Mouse (Mus musculus) liver, embryonic 14.5 days (tissue): ENCODE results near the gene Dnah10. TPM values are rescaled to one million over a fixed set of nuclear protein-coding genes. Genes with fewer than 3 reads are reported as not detected.

Experiments
- ATAC-seq: fragments of 200-750 bp; cut with Nextera tagmentation; 2 replicates; pipeline ENCODE4 v1.8.0; 2017; ENCODE audit warnings: moderate number of reproducible peaks, mild to moderate bottlenecking, moderate library complexity; ENCODE audit not compliant: insufficient read depth
- DNase-seq, 3 experiments: peaks; one replicate each; pipeline ENCODE4 v3.0.0-alpha.2; 2012 to 2013; ENCODE audit warnings: low read depth in 3 of 3, low spot score in 3 of 3
- H3K27ac ChIP-seq: fragments of 300-500 bp; sonication (generic); 2 replicates; pipeline ENCODE4 v1.5.1; 2014; ENCODE audit warnings: moderate library complexity, mild to moderate bottlenecking, control low read depth, inconsistent platforms
- H3K27me3 ChIP-seq: fragments of 300-500 bp; sonication (generic); 2 replicates; pipeline ENCODE4 v1.6.1; 2014; ENCODE audit warnings: mild to moderate bottlenecking, low read length, moderate library complexity; ENCODE audit not compliant: control insufficient read depth, insufficient read depth
- H3K36me3 ChIP-seq: fragments of 300-500 bp; sonication (generic); replicated peaks from 2 replicates; pipeline ENCODE4 v1.6.1; 2014; ENCODE audit warnings: low read depth; ENCODE audit not compliant: control insufficient read depth, insufficient read depth
- H3K4me1 ChIP-seq, 2 experiments: fragments of 200-500 bp in 1 of 2; fragments of 300-500 bp in 1 of 2; sonication (generic) in 1 of 2; replicated peaks; 2 replicates each; pipeline ENCODE4 v1.6.1; 2012 to 2014; ENCODE audit warnings: antibody characterized with exemption in 1 of 2, inconsistent platforms in 1 of 2, low read length in 1 of 2; ENCODE audit not compliant: control insufficient read depth in 2 of 2, insufficient read depth in 2 of 2
- H3K4me2 ChIP-seq: fragments of 300-500 bp; sonication (generic); 2 replicates; pipeline ENCODE4 v1.6.1; 2014; ENCODE audit warnings: low read depth, mild to moderate bottlenecking, control low read depth, moderate library complexity
- H3K4me3 ChIP-seq, 2 experiments: fragments of 200-500 bp in 1 of 2; fragments of 300-500 bp in 1 of 2; sonication (generic) in 1 of 2; 2 replicates each; pipeline ENCODE4 v1.5.1; 2012 to 2014; ENCODE audit warnings: low read depth in 2 of 2, low read length in 2 of 2, mild to moderate bottlenecking in 2 of 2, control low read depth in 1 of 2, inconsistent platforms in 1 of 2, moderate library complexity in 1 of 2; ENCODE audit not compliant: insufficient read depth in 1 of 2
- H3K9ac ChIP-seq: fragments of 300-500 bp; sonication (generic); replicated peaks from 2 replicates; pipeline ENCODE4 v1.6.1; 2014; ENCODE audit warnings: mild to moderate bottlenecking, control low read depth, moderate library complexity
- H3K9me3 ChIP-seq: fragments of 300-500 bp; sonication (generic); 2 replicates; pipeline ENCODE4 v1.6.1; 2016; ENCODE audit warnings: low read length, mixed read lengths; ENCODE audit not compliant: control insufficient read depth
- CTCF ChIP-seq: IDR thresholded peaks from 2 replicates; pipeline ENCODE4 v1.5.1; 2016; ENCODE audit warnings: antibody characterized with exemption, low read depth, control low read depth
- EP300 ChIP-seq: IDR thresholded peaks from 2 replicates; pipeline ENCODE4 v1.6.1; 2016; ENCODE audit warnings: antibody characterized with exemption, low read depth
- WGBS: fragments of 180-500 bp; shearing (Covaris S2); extraction: QIAGEN DNeasy Blood & Tissue Kit; methylation state at CpG from one replicate; pipeline ENCODE4 v1.1.7; 2014; ENCODE audit not compliant: insufficient replicate concordance; 5-methylcytosine and 5-hydroxymethylcytosine counted together
- polyA plus RNA-seq, 2 experiments: library from polyadenylated mRNA; depleted of rRNA in 1 of 2; stranded (reverse) in 1 of 2; unstranded in 1 of 2; fragments of >200 nt; fragmentation: Nextera tagmentation in 1 of 2; extraction: Ambion mirVana in 1 of 2; gene quantifications; 2 replicates each; pipeline versions ENCODE4 v1.2.1 to v1.2.3; 2012 to 2014

Dnah10 gene
- polyA plus RNA-seq, 2 experiments, result 0.02 TPM; not detected in 1

DNA sequence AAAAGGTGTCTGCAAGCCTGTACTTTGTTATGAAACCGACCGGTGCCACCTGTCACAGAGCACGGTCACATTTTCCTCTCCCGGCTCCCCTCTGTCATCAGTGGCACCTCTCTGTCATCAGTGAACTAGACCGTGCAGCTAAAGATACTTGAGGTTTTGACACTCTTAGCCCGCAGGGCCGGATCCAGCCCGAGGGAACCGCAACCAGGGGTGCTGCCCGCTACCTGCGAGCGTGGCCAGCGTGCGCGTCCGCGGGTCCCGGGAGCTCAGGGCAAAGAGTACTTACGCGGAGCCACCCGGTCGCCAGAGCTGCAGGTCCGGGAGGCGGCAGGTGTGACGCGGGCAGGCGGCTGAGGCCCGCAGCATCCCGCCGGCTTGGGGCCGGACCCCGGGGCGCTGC lies 136.6 kb downstream of the Dnah10 start:
- Histone ChIP-seq H3K9me3 (no peaks in the 10 kb centered on the region), H3K27me3 (peaks cover 40% of the 10 kb centered on the region), H3K4me3 (peak overlapping the region; percentile 49 to 96), H3K4me1 (peaks cover 5 to 8% of the 10 kb centered on the region in 2 experiments), H3K27ac (no peak overlapping the region), H3K4me2 (peak overlapping the region; percentile 94), H3K9ac (0 out of 2 replicates have a peak overlapping the region, but pooled peaks have one; percentile 24), H3K36me3 (no peaks in the 10 kb centered on the region)
- ATAC-seq (no peak), DNase-seq (no peak)
- WGBS, result under 1% methylated on average over 33 of the region's 33 CpGs
- TF ChIP-seq EP300 (no peak), CTCF (no peak)

DNA sequence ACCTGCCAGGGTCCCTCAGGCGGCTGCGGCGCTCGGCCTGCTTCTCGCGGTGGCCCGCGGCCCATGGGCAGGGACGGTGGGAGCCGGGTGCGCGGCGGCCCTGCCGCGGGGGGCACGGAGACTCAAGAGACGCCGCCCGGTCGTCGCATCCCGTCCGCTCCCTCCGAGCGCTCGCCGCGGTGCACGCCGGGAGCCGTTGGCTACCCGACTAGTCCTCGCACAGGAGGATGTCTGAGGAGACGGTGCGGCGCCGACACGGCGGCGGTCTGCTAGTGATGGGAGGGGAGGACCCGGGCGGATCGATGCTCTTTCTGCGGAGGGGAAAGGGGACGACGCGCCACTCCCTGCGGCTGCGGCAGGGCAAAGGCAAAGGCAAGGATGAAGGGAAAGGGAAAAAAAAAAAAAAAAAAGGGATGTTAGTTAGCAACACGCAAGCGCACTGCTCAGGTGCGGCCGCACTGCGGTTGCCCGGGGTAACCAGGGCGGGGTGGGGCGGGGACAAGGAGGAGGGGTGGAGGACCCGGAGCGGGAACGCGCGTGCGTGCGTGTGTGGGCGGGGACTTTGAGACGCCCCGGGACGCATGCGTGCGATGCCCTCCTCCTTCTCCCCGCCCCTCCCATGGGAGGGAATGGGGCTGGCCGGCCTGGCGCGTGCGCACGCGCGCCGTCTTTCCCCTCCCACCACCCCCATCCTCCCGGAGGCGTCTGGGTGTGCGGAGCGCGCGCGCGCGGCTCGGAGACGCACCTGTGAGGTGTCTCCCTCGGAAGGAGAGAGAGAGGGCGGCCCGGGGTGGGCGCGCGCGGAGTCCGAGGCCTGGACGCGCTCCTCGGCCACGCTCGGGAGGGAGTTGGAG lies 137.4 kb downstream of the Dnah10 start, which contains the start of the genes Ccdc92 and Zfp664:
Gene Ccdc92, minus strand, starts transcription at position 412 of the 854 bp plus-strand sequence.
Gene Zfp664, plus strand, starts transcription at position 679 of the 854 bp plus-strand sequence.
- Histone ChIP-seq H3K27me3 (peaks cover 40% of the 10 kb centered on the region), H3K4me3 (peak within 1 kb of the TSS; percentile 76 to 96), H3K4me1 (peaks cover 5 to 8% of the 10 kb centered on the region in 2 experiments), H3K36me3 (no peaks in the 10 kb centered on the region), H3K4me2 (peak within 1 kb of the TSS; percentile 94), H3K27ac (no peak within 1 kb of the TSS), H3K9me3 (no peaks in the 10 kb centered on the region), H3K9ac (peak within 1 kb of the TSS; percentile 88)
- TF ChIP-seq EP300 (no peak), CTCF (0 out of 2 replicates have a peak, but pooled peaks have one; percentile 8)
- WGBS, result 0% methylated on average over 102 of the region's 103 CpGs
- DNase-seq, result peak; percentile 90 to 94 (median 91)
- ATAC-seq, result peak; percentile 93

DNA sequence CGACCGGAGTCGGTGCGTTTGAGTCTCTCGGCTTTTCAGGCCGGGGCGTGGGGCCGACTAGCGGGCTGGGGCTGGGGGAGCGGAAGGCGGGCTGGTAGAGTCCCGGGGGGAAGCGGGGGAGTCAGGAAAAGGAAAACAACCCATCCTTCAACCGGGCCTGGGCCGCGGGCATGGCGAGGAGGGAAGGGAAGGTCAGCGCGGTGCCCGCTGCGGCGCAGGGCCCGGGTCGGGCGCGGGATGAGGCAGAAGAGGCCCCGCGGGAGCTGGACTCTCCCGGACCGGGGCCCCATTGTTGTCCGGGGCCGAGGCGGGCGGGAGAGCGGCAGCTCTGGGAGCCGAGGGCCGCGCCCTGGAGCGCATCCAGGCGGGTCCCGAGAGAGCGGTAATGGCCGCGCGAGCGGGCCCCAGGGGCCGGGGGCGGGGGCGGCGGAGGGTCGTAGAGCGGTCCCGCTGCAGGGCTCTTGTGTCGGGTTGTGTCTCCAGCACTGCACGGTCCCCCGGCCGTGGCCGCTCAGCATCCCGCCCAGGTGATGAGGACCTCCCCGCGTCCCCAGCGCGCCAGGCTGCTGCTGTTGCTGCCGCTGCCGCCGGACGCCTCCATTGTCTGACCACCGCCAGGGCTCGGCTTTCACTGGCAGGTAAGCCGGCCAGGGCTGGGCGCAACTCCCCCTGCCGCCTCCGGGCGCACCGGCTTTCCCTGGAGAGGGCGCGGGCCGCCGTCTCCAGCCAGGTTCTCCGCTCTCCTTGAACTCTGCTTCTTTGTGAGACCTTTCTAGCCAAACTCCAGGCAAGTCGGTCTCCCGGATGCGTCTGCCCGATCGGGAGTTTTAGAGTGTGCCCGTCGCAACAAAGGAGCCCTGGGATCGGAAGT lies 138.2 kb downstream of the Dnah10 start:
- ATAC-seq, result peak; percentile 58
- peak overlapping the region; percentile 88 for H3K9ac ChIP-seq
- DNase-seq, result peak in 1 of 3 experiments; percentile 22
- no peak overlapping the region for H3K27ac ChIP-seq
- peaks cover 40% of the 10 kb centered on the region for H3K27me3 ChIP-seq
- no peaks in the 10 kb centered on the region for H3K9me3 ChIP-seq
- under 1% methylated on average over 82 of the region's 88 CpGs for WGBS
- peak overlapping the region; percentile 76 to 96 for H3K4me3 ChIP-seq
- peak overlapping the region; percentile 94 for H3K4me2 ChIP-seq
- H3K36me3 ChIP-seq, result no peaks in the 10 kb centered on the region
- peaks cover 5 to 8% of the 10 kb centered on the region in 2 experiments for H3K4me1 ChIP-seq
- no peak for TF ChIP-seq EP300
- 0 out of 2 replicates have a peak, but pooled peaks have one; percentile 4 for TF ChIP-seq CTCF

- Histone ChIP-seq H3K27me3 (0 out of 2 replicates have a peak, but pooled peaks cover 2% of the 10 kb centered on the region), H3K27ac (no peak overlapping the region), H3K4me3 (no peak overlapping the region), H3K4me1 (peaks cover 0 to 7% of the 10 kb centered on the region in 2 experiments; a peak in 3 of 4 replicates), H3K4me2 (no peak overlapping the region), H3K9me3 (no peaks in the 10 kb centered on the region), H3K36me3 (peaks cover 3% of the 10 kb centered on the region; the same call in 1 of the 2 replicates), H3K9ac (no peak overlapping the region)
- DNase-seq (no peak), ATAC-seq (no peak)
- TF ChIP-seq EP300 (no peak), CTCF (peak; percentile 62)
- WGBS, result 36% methylated on average over 4 of the region's 4 CpGs
Observed at GRCm38 (mm10) chr5:124868981-124869380, 144.1 kb downstream of the Dnah10 start.
